Mouse (Mus musculus) liver, embryonic 15.5 days (tissue): ENCODE measurements around the gene Cyp2g1. TPM values are rescaled to one million over a fixed set of nuclear protein-coding genes. Genes with fewer than 3 reads are reported as not detected.
"Not testable (repeated sequence)": the region's sequence is repeated elsewhere in the genome, so short reads cannot be mapped to it uniquely, and the experiment has no call there.

Experiments
- ATAC-seq: fragments of 200-750 bp; cut with Nextera tagmentation; 2 replicates; pipeline ENCODE4 v1.8.0; 2017; ENCODE audit warnings: moderate number of reproducible peaks, mild to moderate bottlenecking, moderate library complexity; ENCODE audit not compliant: insufficient read depth
- H3K27ac ChIP-seq: fragments of 300-500 bp; sonication (generic); replicated peaks from 2 replicates; pipeline ENCODE4 v1.5.1; 2015; ENCODE audit warnings: mild to moderate bottlenecking, inconsistent platforms
- H3K27me3 ChIP-seq: fragments of 300-500 bp; sonication (generic); 2 replicates; pipeline ENCODE4 v1.6.1; 2015; ENCODE audit warnings: mild to moderate bottlenecking, inconsistent platforms
- H3K36me3 ChIP-seq: fragments of 300-500 bp; sonication (generic); replicated peaks from 2 replicates; pipeline ENCODE4 v1.6.1; 2015; ENCODE audit warnings: moderate library complexity, mild to moderate bottlenecking, inconsistent platforms
- H3K4me1 ChIP-seq: fragments of 300-500 bp; sonication (generic); replicated peaks from 2 replicates; pipeline ENCODE4 v1.6.1; 2015; ENCODE audit warnings: inconsistent platforms
- H3K4me2 ChIP-seq: fragments of 300-500 bp; sonication (generic); 2 replicates; pipeline ENCODE4 v1.6.1; 2015; ENCODE audit warnings: moderate library complexity, mild to moderate bottlenecking, inconsistent platforms
- H3K4me3 ChIP-seq: fragments of 300-500 bp; sonication (generic); replicated peaks from 2 replicates; pipeline ENCODE4 v1.5.1; 2015; ENCODE audit warnings: mild to moderate bottlenecking, inconsistent platforms
- H3K9ac ChIP-seq: fragments of 300-500 bp; sonication (generic); 2 replicates; pipeline ENCODE4 v1.6.1; 2015; ENCODE audit warnings: moderate library complexity, mild to moderate bottlenecking, inconsistent platforms
- H3K9me3 ChIP-seq: fragments of 300-500 bp; sonication (generic); replicated peaks from 2 replicates; pipeline ENCODE4 v1.6.1; 2016; ENCODE audit warnings: inconsistent platforms
- WGBS: fragments of 180-500 bp; shearing (Covaris S2); methylation state at CpG from one replicate; pipeline ENCODE4 v1.1.7; 2015; ENCODE audit warnings: mixed read lengths; ENCODE audit not compliant: insufficient replicate concordance; 5-methylcytosine and 5-hydroxymethylcytosine counted together
- polyA plus RNA-seq: library from polyadenylated mRNA; unstranded; fragments of >200 nt; fragmentation: Nextera tagmentation; extraction: Ambion mirVana; gene quantifications from 2 replicates; pipeline ENCODE4 v1.2.1, GENCODE M21; 2015

The Cyp2g1 gene
- polyA plus RNA-seq, 1 experiment from 2014 or later = not detected

- H3K27ac ChIP-seq = no peak overlapping the region
- no peak overlapping the region for H3K4me2 ChIP-seq
- H3K9ac ChIP-seq = no peak overlapping the region
- H3K36me3 ChIP-seq = no peaks in the 10 kb centered on the region
- no peak overlapping the region for H3K4me3 ChIP-seq
- 43% methylated on average over 5 of the region's 5 CpGs for WGBS
- H3K27me3 ChIP-seq = no peaks in the 10 kb centered on the region
- ATAC-seq = no peak
- no peaks in the 10 kb centered on the region for H3K4me1 ChIP-seq
- H3K9me3 ChIP-seq = no peaks in the 10 kb centered on the region
Observed at GRCm38 (mm10) chr7:26783163-26783562, 25.5 kb upstream of the Cyp2g1 start.

- ATAC-seq, H3K4me1 ChIP-seq, H3K27me3 ChIP-seq, H3K4me3 ChIP-seq, H3K4me2 ChIP-seq, H3K9me3 ChIP-seq, H3K36me3 ChIP-seq, H3K9ac ChIP-seq, H3K27ac ChIP-seq: not testable (repeated sequence)
- 39% methylated on average over 1 of the region's 1 CpGs for WGBS
Observed at GRCm38 (mm10) chr7:26786013-26786412, 22.7 kb upstream of the Cyp2g1 start.

- Histone ChIP-seq H3K27ac (no peak overlapping the region), H3K9ac (no peak overlapping the region), H3K4me3 (no peak overlapping the region), H3K4me2 (no peak overlapping the region), H3K9me3 (no peaks in the 10 kb centered on the region), H3K27me3 (no peaks in the 10 kb centered on the region), H3K36me3 (no peaks in the 10 kb centered on the region), H3K4me1 (no peaks in the 10 kb centered on the region)
- ATAC-seq = no peak
- WGBS = 50% methylated on average over 6 of the region's 6 CpGs
Observed at GRCm38 (mm10) chr7:26789984-26790383, 18.7 kb upstream of the Cyp2g1 start.

GRCm38 (mm10) chr7:26800104-26800503 is 8.6 kb upstream of the Cyp2g1 start:
- ATAC-seq = no peak; the same call in 1 of the 2 replicates
- H3K9me3 ChIP-seq = no peaks in the 10 kb centered on the region
- H3K4me3 ChIP-seq = no peak overlapping the region
- H3K36me3 ChIP-seq = no peaks in the 10 kb centered on the region
- no peak overlapping the region for H3K27ac ChIP-seq
- H3K4me2 ChIP-seq = no peak overlapping the region
- no peak overlapping the region for H3K9ac ChIP-seq
- no peaks in the 10 kb centered on the region for H3K4me1 ChIP-seq
- no peaks in the 10 kb centered on the region for H3K27me3 ChIP-seq

- Histone ChIP-seq H3K9me3 (no peaks in the 10 kb centered on the region), H3K27me3 (no peaks in the 10 kb centered on the region), H3K36me3 (no peaks in the 10 kb centered on the region), H3K4me2 (no peak overlapping the region), H3K27ac (no peak overlapping the region), H3K4me3 (no peak overlapping the region), H3K4me1 (no peaks in the 10 kb centered on the region), H3K9ac (no peak overlapping the region)
- ATAC-seq = no peak
- WGBS = 61% methylated on average over 1 of the region's 1 CpGs
Observed at GRCm38 (mm10) chr7:26800996-26801395, 7.7 kb upstream of the Cyp2g1 start.

- H3K9ac ChIP-seq, H3K36me3 ChIP-seq, H3K9me3 ChIP-seq, H3K27me3 ChIP-seq, H3K4me3 ChIP-seq, H3K27ac ChIP-seq, H3K4me1 ChIP-seq, H3K4me2 ChIP-seq: not testable (repeated sequence)
- peak; percentile 57; the same call in 1 of the 2 replicates for ATAC-seq
- WGBS = 64% methylated on average over 9 of the region's 9 CpGs
Observed at GRCm38 (mm10) chr7:26831556-26832292, 23.0 kb downstream of the Cyp2g1 start.

- WGBS = 57% methylated on average over 7 of the region's 7 CpGs
- H3K36me3 ChIP-seq, H3K27ac ChIP-seq, ATAC-seq, H3K9me3 ChIP-seq, H3K4me3 ChIP-seq, H3K27me3 ChIP-seq, H3K4me2 ChIP-seq, H3K9ac ChIP-seq, H3K4me1 ChIP-seq: not testable (repeated sequence)
Observed at GRCm38 (mm10) chr7:26832668-26833067, 24.0 kb downstream of the Cyp2g1 start.

- not testable (repeated sequence) for H3K4me3 ChIP-seq, H3K9ac ChIP-seq, H3K36me3 ChIP-seq, H3K27me3 ChIP-seq, H3K4me2 ChIP-seq, H3K9me3 ChIP-seq, H3K27ac ChIP-seq, H3K4me1 ChIP-seq
- 38% methylated on average over 3 of the region's 3 CpGs for WGBS
- 0 out of 2 replicates have a peak, but pooled peaks have one; percentile 15 for ATAC-seq
Observed at GRCm38 (mm10) chr7:26835059-26835458, 26.4 kb downstream of the Cyp2g1 start, which contains the start of gene Cyp2a5. Cyp2a5 (plus strand) TSS chr7:26835305.

- H3K4me2 ChIP-seq, H3K27ac ChIP-seq, H3K4me3 ChIP-seq, H3K4me1 ChIP-seq, H3K9ac ChIP-seq, H3K27me3 ChIP-seq, ATAC-seq, H3K36me3 ChIP-seq, H3K9me3 ChIP-seq: not testable (repeated sequence)
- WGBS = 54% methylated on average over 2 of the region's 2 CpGs
Observed at GRCm38 (mm10) chr7:26843400-26843799, 34.7 kb downstream of the Cyp2g1 start.

GRCm38 (mm10) chr7:26850063-26850462 is 41.4 kb downstream of the Cyp2g1 start:
- H3K4me3 ChIP-seq, H3K27me3 ChIP-seq, H3K27ac ChIP-seq, ATAC-seq, H3K9me3 ChIP-seq, H3K36me3 ChIP-seq, H3K4me2 ChIP-seq, H3K4me1 ChIP-seq, H3K9ac ChIP-seq: not testable (repeated sequence)
